Mouse (Mus musculus) left cerebral cortex, adult 8-10 months (tissue): ENCODE measurements at regions not wholly inside any gene's neighbourhood (a gene's known extent, or its start where the extent isn't known, plus 50 kb on each side); places are given as distances from the start of the nearest gene placed in this dataset.

Source experiments
- DNase-seq, 2 experiments: peaks; one replicate each; pipeline ENCODE4 v3.0.0; 2022; ENCODE audit warnings: low spot score in 2 of 2

GRCm38 (mm10) chr4:26171177-26171576, 175.5 kb downstream of the Manea start:
- DNase-seq = no peak

- peak in 1 of 2 experiments; percentile 11 for DNase-seq
Measured at GRCm38 (mm10) chr4:26156198-26156597, 190.5 kb downstream of the Manea start.
